Mouse (Mus musculus): Measurements from ENCODE around the gene Alkbh2. TPM values are rescaled to one million over a fixed set of nuclear protein-coding genes. Genes with fewer than 3 reads are reported as not detected.

Alkbh2 gene
- total and polyA plus RNA-seq, 2 experiments from 2014 or later = 0.27 to 4.0 TPM

GRCm38 (mm10) chr5:114102807-114103206, 25.2 kb downstream of the Alkbh2 start:
- no peak for DNase-seq (ENCODE audit: low spot score)
- ATAC-seq (ENCODE audit: insufficient read depth, low read depth) = no peak

DNA sequence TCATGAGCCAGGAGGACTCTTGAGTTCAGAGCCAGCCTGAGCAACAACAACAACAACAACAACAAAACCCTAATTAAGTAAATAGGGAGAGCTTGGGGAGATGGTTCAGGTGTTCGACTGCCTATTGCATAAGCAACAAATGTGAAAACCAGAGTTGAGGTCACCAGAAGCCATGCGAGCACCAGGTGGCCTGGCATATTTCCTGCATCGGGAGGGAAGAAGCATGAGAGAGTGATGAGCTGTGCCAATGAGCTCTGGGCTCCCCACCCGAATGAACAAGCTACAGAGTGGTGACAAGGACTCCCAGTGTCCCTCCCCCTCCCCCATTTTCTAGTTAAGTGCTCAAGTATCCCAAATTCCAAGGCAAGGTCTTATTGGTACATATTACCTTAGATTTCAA, 26.1 kb downstream of the Alkbh2 start:
- no peak for TF ChIP-seq EP300 (IDR thresholded peaks at IDR 0.05; ENCODE audit: low read depth)
- TF ChIP-seq CTCF (IDR thresholded peaks at IDR 0.05; ENCODE audit: low read depth) = no peak
- ATAC-seq (ENCODE audit: insufficient read depth, low read depth) (no peak), DNase-seq (ENCODE audit: low spot score) (no peak)
- H3K4me2 ChIP-seq (ENCODE audit: low read depth, low read length) = no peak overlapping the region
- WGBS = 81% methylated on average over 4 of the region's 4 CpGs
- no peaks in the 10 kb centered on the region for H3K9me3 ChIP-seq (replicated peaks; ENCODE audit: control insufficient read depth, low read length)
- peaks cover 13% of the 10 kb centered on the region for H3K4me1 ChIP-seq (ENCODE audit: control insufficient read depth, insufficient read depth)
- no peak overlapping the region for H3K4me3 ChIP-seq (ENCODE audit: low read depth, low read length)
- H3K36me3 ChIP-seq (replicated peaks; ENCODE audit: control insufficient read depth, insufficient read depth, low read length) = peaks cover 28% of the 10 kb centered on the region
- H3K27ac ChIP-seq (ENCODE audit: low read depth) = no peak overlapping the region
- no peak overlapping the region for H3K9ac ChIP-seq (replicated peaks; ENCODE audit: low read depth, low read length)
- H3K27me3 ChIP-seq (ENCODE audit: control insufficient read depth, insufficient read depth, low read length) = no peaks in the 10 kb centered on the region

More at GRCm38 (mm10) chr5:114102807-114103206, 25.2 kb downstream of the Alkbh2 start:
- H3K4me1 ChIP-seq (ENCODE audit: control insufficient read depth, insufficient read depth) = peaks cover 13% of the 10 kb centered on the region
- no peak overlapping the region for H3K9ac ChIP-seq (replicated peaks; ENCODE audit: low read depth, low read length)
- H3K36me3 ChIP-seq (replicated peaks; ENCODE audit: control insufficient read depth, insufficient read depth, low read length) = peaks cover 28% of the 10 kb centered on the region
- H3K4me2 ChIP-seq (ENCODE audit: low read depth, low read length) = no peak overlapping the region
- H3K4me3 ChIP-seq (ENCODE audit: low read depth, low read length) = no peak overlapping the region
- H3K27me3 ChIP-seq (ENCODE audit: control insufficient read depth, insufficient read depth, low read length) = no peaks in the 10 kb centered on the region
- H3K9me3 ChIP-seq (replicated peaks; ENCODE audit: control insufficient read depth, low read length) = no peaks in the 10 kb centered on the region
- no peak overlapping the region for H3K27ac ChIP-seq (ENCODE audit: low read depth)
- no peak for TF ChIP-seq EP300 (IDR thresholded peaks at IDR 0.05; ENCODE audit: low read depth)
- TF ChIP-seq CTCF (IDR thresholded peaks at IDR 0.05; ENCODE audit: low read depth) = no peak
- 40% methylated on average over 1 of the region's 1 CpGs for whole genome bisulfite sequencing

- TF ChIP-seq EP300 (IDR thresholded peaks at IDR 0.05; ENCODE audit: low read depth) = no peak
- no peak for TF ChIP-seq CTCF (IDR thresholded peaks at IDR 0.05; ENCODE audit: low read depth)
- peak; percentile 62 for ATAC-seq (ENCODE audit: insufficient read depth, low read depth)
- DNase-seq (ENCODE audit: low spot score) = no peak
These were observed 27.5 kb downstream of the Alkbh2 start for GRCm38 (mm10) chr5:114100390-114101099.

GRCm38 (mm10) chr5:114099709-114100389, 28.2 kb downstream of the Alkbh2 start:
- Histone ChIP-seq H3K4me1 (ENCODE audit: control insufficient read depth, insufficient read depth) (peaks cover 13% of the 10 kb centered on the region), H3K36me3 (replicated peaks; ENCODE audit: control insufficient read depth, insufficient read depth, low read length) (peaks cover 10% of the 10 kb centered on the region), H3K4me2 (ENCODE audit: low read depth, low read length) (peak overlapping the region; percentile 95), H3K4me3 (ENCODE audit: low read depth, low read length) (peak overlapping the region; percentile 96), H3K27me3 (ENCODE audit: control insufficient read depth, insufficient read depth, low read length) (no peaks in the 10 kb centered on the region), H3K9me3 (replicated peaks; ENCODE audit: control insufficient read depth, low read length) (no peaks in the 10 kb centered on the region), H3K27ac (ENCODE audit: low read depth) (peak overlapping the region; percentile 63; the same call in 1 of the 2 replicates), H3K9ac (replicated peaks; ENCODE audit: low read depth, low read length) (peak overlapping the region; percentile 91)
- TF ChIP-seq CTCF (IDR thresholded peaks at IDR 0.05; ENCODE audit: low read depth) = no peak
- TF ChIP-seq EP300 (IDR thresholded peaks at IDR 0.05; ENCODE audit: low read depth) = no peak
- ATAC-seq (ENCODE audit: insufficient read depth, low read depth) (peak; percentile 92), DNase-seq (ENCODE audit: low spot score) (peak; percentile 86)
- 10% methylated on average over 35 of the region's 37 CpGs for WGBS

More at GRCm38 (mm10) chr5:114100390-114101099, 27.5 kb downstream of the Alkbh2 start:
- H3K27me3 ChIP-seq (ENCODE audit: control insufficient read depth, insufficient read depth, low read length) = no peaks in the 10 kb centered on the region
- H3K4me1 ChIP-seq (ENCODE audit: control insufficient read depth, insufficient read depth) = peaks cover 13% of the 10 kb centered on the region
- peak overlapping the region; percentile 96 for H3K4me3 ChIP-seq (ENCODE audit: low read depth, low read length)
- H3K27ac ChIP-seq (ENCODE audit: low read depth) = peak overlapping the region; percentile 63; the same call in 1 of the 2 replicates
- H3K9ac ChIP-seq (replicated peaks; ENCODE audit: low read depth, low read length) = peak overlapping the region; percentile 91
- H3K9me3 ChIP-seq (replicated peaks; ENCODE audit: control insufficient read depth, low read length) = no peaks in the 10 kb centered on the region
- H3K36me3 ChIP-seq (replicated peaks; ENCODE audit: control insufficient read depth, insufficient read depth, low read length) = peaks cover 15% of the 10 kb centered on the region
- WGBS = 4% methylated on average over 45 of the region's 64 CpGs
- peak overlapping the region; percentile 95 for H3K4me2 ChIP-seq (ENCODE audit: low read depth, low read length)

DNA sequence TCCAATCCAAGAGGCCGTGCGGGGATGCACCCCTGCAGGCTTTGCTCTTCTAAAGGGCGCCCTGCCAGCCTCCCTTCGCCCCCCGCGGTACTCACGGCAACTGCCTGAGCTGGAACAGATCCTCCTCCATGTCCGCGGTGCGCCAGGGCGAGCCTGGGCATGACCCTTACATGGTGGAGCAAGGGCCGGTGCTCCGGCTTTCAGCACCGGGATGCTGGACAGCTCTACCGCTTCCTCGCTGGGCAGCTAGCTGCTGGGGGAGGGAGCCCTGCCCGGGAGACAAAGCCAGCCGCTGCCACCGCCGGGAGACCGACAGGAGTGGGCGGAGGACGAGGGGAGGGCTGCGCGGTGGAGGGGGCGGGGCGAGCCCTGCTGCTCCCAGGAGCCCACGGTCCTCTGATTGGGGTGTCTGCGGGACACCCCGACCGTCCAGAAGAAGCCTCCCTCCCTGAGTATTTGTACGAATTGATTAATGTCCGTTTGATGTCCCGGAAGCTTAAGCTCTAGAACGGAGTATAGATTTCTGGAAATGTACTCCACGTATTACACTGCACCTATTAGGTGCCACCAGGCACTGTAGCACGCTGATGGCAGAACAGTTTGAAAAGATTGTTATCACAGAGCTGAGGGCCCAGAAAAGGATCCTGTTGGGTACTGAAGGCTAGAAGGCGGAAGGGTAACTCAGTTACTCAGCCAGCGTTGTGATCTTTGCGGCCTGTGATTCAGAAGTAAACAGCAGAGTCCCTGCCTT, 36.8 kb downstream of the Alkbh2 start, which contains the start of gene Svop:
TSS of gene Svop (minus strand) at position 514 of the 751 bp plus-strand sequence.
- no peak for TF ChIP-seq CTCF (IDR thresholded peaks at IDR 0.05; ENCODE audit: low read depth)
- no peak for TF ChIP-seq EP300 (IDR thresholded peaks at IDR 0.05; ENCODE audit: low read depth)
- no peaks in the 10 kb centered on the region for H3K4me1 ChIP-seq (ENCODE audit: control insufficient read depth, insufficient read depth)
- H3K9ac ChIP-seq (replicated peaks; ENCODE audit: low read depth, low read length) = no peak within 1 kb of the TSS
- DNase-seq (ENCODE audit: low spot score) (peak; percentile 81), ATAC-seq (ENCODE audit: insufficient read depth, low read depth) (peak; percentile 72)
- H3K9me3 ChIP-seq (replicated peaks; ENCODE audit: control insufficient read depth, low read length) = no peaks in the 10 kb centered on the region
- no peak within 1 kb of the TSS for H3K4me3 ChIP-seq (ENCODE audit: low read depth, low read length)
- 3% methylated on average over 40 of the region's 40 CpGs for WGBS
- H3K4me2 ChIP-seq (ENCODE audit: low read depth, low read length) = no peak within 1 kb of the TSS
- peaks cover 5% of the 10 kb centered on the region; the same call in 1 of the 2 replicates for H3K27me3 ChIP-seq (ENCODE audit: control insufficient read depth, insufficient read depth, low read length)
- no peak within 1 kb of the TSS for H3K27ac ChIP-seq (ENCODE audit: low read depth)
- H3K36me3 ChIP-seq (replicated peaks; ENCODE audit: control insufficient read depth, insufficient read depth, low read length) = no peaks in the 10 kb centered on the region
